Mouse (Mus musculus) right cerebral cortex, postnatal 4 days (tissue): Measurements from ENCODE around the gene Ufsp1.
A peak's percentile ranks its signal among the peaks of the same experiment; 100 is the strongest.

Source experiments
- DNase-seq: peaks from one replicate; pipeline ENCODE4 v3.0.0-alpha.2; 2022

Ufsp1 gene

GRCm38 (mm10) chr5:137295712-137296111 lies 1.3 kb downstream of the Ufsp1 start:
- DNase-seq = no peak

GRCm38 (mm10) chr5:137297126-137297525 lies 2.7 kb downstream of the Ufsp1 start:
- no peak for DNase-seq

DNA sequence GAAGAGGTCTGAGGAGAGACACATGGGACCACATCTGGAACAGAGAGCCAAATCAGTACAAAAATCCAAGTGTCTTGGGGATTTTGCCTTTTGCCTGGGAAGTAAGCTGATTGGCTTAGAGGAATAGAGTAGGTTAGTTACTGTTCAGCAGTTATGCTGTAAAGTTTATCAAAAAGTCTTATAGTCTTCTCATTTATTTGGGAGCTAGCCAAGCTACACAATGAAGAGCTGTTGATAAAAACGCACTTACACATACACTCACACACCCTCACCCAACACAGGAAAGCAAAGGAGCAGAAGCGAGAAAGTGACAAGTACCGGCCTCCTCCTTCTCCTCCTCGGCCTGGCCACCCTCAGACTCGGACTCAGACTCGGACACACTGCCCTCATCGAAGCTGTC lies 4.8 kb downstream of the Ufsp1 start:
- no peak for DNase-seq

DNA sequence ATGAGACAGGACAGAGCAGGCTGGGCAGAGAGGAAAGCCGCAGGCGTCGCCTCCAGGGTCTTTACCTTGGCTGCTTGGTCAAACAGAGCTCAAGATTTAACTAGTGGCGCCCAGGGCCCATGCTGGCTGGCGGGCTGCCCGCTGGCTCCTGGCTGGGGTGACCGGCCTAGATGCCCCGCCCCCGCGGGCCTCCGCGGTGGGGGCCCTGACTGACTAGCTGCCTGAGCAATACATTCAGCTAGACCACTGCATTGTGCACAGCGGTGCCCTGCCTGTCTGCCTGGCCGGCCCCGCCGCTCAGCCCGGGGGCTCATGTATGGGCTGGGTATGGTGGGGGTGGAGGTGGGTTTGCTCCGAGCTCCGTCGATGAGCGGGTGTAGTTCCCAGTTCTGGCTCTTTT lies 6.8 kb downstream of the Ufsp1 start:
- DNase-seq = peak; percentile 59

DNA sequence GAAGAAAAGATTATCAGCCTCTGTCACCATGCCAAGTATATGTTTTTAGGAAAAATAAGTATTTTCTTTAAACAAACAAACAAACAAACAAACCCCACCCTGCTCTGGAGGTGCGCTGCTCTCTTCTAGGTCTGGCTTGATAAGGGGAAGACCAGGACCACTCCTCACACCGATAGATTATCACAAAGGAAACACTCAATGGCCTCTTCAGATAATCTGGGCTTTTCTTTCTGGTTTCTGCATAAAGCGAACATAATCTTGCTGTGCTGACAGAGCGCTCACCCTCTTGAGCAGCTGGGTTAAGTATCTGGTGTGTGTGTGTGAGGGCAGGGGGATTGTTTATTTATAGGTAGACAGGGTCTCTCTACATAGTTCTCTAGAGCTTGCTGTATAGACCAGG lies 9.2 kb downstream of the Ufsp1 start:
- DNase-seq = no peak

DNA sequence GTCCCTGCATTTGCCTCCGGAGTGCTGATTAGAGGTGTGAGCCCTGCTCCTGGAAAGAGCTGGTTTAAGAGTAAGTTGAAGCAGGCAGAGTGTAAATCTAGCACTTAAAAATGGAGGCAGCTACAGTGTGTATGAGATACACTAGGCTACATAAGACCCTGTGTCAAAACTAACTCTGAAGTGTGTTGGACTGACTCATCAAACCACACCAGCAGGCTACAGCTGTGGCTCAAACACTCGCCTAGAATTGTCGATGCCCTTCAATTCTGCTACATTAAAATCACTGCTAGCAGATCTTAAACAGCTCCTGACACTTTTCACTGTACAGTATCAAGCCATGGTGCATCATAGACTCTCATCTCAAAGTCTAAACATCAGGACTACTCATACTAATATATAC lies 9.7 kb downstream of the Ufsp1 start:
- no peak for DNase-seq

DNA sequence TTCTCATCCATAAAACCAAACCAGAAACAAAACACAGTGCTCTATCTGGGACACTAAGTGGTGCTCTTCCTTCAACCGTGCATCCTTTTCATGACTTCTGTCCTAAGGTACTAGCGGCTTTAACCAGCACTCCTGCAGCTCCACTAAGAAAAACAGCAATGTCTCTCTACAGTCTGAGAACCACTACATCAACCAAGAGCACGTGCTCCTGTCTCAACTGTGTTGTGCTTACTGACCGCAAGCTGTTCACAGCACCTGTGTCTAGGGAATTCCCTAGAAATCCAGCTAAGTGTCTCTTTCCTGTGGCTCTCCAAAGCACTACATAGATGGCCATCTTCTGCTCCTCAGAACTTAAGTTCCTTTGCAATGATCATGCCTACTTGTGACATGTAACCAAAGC lies 10.4 kb downstream of the Ufsp1 start:
- DNase-seq = no peak

DNA sequence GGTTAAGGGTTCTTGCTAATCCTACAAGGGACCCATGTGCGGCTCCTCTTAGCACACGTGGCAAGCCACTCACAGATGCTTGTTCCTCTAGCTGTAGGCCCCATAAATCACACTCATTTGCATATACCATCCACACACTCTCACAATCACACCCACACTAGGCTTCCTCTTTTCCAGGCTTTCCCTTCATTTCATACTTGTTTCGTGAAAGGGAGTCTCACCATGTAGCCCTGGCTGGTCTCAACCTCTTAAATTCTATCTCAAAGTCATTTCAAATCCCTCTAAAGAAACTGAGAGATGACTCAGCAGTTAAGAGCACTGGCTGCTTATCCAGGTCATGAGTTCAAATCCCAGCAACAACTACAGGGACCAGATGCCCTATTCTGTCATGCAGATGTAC lies 11.4 kb downstream of the Ufsp1 start:
- DNase-seq = no peak

DNA sequence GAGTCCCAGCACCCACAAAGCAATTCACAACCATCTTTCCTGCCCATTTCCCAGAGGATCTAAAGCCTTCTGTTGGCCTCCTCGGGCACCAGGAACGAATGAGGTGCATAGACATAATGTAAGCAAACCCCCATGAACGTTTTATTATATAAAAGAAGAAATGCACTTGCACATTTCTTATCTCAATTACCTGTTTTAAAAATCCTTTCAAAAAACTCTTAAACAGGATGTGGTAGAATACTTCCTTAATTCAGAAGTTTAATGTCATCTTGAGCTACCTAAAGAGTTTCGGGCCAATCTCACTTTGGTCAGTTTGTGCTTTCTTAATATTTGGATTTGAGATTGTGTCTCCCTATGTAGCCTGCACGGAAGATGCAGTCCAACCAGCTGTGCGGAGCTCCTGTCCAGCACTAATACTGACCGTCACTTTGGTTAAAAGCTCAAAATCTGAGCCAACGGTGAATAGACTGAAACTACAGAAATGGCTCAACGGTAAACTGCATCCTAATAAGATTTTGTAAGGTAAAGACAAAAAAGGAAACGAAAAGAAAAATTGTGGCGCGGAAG lies 12.1 kb downstream of the Ufsp1 start:
- no peak for DNase-seq

DNA sequence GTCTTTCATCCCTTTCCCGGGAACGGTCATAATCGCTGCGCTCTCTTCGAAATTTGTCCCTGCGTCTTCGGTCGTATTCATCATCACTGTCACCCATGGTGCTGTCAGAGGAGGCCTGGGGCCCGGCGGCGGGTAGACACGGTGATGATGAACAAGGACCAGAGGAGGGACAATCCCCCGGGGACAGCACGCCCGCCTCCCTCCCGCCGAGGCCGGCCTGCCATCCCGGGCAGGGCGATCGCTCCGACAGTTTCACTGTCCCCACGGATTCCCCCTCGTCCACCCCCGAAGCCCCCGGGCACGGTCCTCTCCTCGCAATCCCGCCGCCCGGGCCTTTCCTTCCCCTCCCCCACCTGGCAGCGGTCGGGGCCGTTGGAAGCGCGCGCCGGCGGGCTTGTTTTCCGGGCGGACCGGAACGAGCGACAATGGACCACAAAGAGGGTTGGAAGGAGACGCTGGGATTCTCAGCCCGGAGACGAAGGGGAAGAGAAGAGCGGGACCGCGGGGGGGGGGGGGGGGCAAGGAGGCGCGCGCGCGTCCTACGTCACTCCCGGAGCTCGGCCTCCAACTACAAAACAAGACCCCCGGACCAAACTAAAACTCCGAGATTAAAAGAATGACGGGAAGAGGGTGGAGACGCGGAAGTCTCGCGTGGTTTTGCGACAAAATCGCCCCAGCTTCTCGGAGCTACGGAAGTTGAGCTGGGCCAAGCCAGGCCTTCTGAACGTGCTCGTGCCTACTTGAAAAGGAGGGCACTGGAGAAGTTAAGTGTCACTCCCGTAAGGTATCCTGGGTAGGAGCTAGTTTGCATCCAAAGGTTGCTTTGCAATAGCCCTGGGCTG lies 12.9 kb downstream of the Ufsp1 start, which contains the start of gene Srrt:
Gene Srrt (minus strand): TSS at position 604 of the 842 bp plus-strand sequence.
- DNase-seq = peak; percentile 85

GRCm38 (mm10) chr5:137308356-137308755 lies 13.9 kb downstream of the Ufsp1 start:
- no peak for DNase-seq

GRCm38 (mm10) chr5:137313466-137314192 lies 19.2 kb downstream of the Ufsp1 start:
- no peak for DNase-seq

- DNase-seq = peak; percentile 79
Measured at GRCm38 (mm10) chr5:137314193-137315083, 20.0 kb downstream of the Ufsp1 start, which contains the start of gene Trip6. Gene Trip6, minus strand, starts transcription at chr5:137314404.

DNA sequence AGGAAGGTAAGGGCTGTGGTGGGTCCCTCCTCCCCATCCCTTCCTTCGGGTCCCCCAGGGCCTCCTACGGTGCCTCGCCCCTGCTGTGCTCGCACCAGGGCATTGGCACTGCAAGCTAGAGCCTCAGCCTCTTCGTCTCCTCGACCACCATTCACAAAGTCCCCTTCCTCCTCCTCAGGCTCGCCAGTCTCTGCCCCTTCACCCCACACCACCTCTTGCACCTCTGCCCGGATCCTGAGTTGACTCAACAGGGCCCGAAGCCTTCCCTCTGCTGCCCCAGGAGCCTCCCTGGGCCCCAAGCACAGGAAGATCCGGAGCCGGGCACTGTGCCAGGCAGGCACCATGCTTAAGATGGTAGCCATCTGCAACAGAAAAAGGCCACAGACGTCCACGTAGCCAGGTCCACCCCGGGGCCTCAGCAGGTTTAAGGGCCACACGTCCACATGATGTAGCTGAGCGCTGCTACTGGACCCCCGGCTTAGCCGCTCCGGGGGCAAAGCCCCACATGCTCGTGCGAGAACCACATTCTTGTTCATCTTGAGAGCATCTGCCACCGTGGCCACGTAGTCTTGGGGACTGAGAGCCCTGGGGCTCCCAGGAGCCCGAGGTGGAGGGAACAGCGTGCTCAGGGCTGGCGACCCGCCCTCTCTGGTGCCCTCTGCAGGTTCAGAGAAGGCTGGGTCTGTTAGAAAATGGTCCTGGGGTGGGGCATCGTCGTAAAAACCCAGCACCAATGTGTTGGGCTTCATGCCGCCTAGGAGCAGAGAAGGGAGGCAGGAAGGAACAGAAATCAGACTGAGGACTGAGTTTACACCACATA lies 20.9 kb downstream of the Ufsp1 start:
- peak; percentile 52 for DNase-seq

- no peak for DNase-seq
Measured at GRCm38 (mm10) chr5:137317361-137317760, 22.9 kb downstream of the Ufsp1 start.

DNA sequence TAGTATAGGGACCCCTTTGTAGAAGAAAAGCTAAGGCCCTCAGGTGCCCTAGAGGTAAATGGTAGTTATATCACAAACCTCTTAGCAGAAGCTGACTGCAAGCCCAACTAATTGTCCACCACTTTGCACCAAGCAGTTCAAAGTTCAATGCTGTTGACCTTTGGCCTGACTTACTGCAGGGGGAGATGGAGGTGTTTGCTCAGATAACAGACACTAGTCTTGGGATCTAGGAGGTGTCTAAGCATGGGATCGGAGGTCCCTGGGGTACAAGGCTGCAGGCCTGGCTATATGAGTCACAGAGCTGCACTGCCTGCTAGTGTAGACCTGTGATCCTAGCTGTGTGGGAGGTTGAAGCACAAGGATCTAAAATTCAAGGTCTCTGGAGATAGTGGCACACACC lies 24.1 kb downstream of the Ufsp1 start:
- no peak for DNase-seq

- DNase-seq = no peak
Measured at GRCm38 (mm10) chr5:137320996-137321395, 26.6 kb downstream of the Ufsp1 start.

DNA sequence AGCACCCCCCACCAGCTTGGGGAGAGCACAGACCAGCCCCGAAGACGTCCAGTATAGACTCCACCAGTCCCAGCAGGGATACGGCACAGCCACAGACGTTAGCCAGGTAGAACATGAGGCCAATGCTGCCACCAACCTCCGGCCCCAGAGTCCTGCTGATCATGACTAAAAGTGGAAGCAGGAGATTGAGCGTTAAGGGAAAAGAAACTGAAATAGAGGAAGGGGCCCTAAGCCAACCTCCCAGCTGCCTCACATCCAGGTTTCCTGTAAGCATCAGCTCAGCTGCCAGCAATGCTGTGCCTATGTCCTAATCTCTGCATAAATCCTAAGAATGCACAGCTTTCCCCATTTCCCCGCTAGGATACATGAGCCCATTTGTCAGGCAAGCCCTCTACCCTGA lies 36.5 kb downstream of the Ufsp1 start:
- DNase-seq = no peak

GRCm38 (mm10) chr5:137332857-137333511 lies 38.6 kb downstream of the Ufsp1 start:
- no peak for DNase-seq

DNA sequence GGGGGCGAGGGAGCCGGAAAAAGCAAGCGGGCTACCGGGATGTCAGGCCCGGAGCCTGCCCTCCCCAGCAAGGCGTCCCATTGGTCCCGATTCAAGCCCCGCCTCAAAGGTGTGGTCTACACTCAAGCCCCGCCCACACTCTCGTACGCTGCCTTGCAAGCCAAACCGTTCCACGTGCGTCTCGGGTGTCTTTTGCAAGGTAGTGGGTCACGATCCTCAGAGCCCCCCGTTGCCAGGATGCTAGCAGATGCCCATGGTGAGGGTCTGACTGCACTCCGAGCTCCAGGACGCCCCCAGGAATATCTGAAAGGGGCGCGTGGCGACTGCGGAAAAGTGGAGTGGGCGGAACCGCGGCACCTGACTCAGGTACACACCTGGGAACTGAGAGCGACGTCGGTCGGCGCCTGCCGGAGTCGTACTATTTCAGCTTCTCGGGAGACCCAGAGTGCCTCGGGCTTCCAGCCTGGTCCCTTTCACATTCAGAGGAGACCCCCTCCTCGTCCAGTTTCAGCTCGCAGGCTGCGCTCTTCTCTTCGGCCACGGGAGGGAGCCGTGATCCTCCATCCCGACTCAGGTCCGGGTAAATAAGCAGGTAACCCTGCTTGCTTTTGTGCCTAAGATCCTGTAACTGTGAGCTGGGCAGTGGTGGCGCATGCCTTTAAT lies 39.2 kb downstream of the Ufsp1 start, which contains the start of gene Slc12a9:
Gene Slc12a9 (minus strand): TSS at position 86 of the 663 bp plus-strand sequence.
- peak; percentile 94 for DNase-seq

DNA sequence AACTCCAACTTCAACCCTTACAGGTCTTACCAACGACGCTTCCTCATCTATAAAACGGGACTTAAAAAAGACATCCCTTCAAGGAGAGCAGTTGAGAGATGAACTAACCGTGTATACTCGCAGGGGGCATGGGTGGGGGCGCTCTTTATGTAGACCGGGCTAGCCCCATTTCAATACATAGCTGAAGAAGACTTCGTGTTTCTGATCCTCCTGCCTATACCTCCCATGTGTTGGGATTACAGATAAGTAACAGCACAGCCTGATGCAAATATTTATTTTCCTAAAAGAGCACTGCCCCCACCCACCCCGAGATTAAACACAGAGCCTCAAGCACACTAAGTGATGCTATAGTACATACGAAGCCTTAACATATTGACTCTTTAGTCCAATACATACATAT lies 39.9 kb downstream of the Ufsp1 start:
- DNase-seq = no peak
